In genomic region chr11:102445264-102445890, GRCm38 (mm10) we compare ENCODE assay signal across 8 mouse cellular contexts. TPM values are rescaled to one million over a fixed set of nuclear protein-coding genes. Genes with fewer than 3 reads are reported as not detected.
DNase-seq lines count a peak whose midpoint lies in the region; ATAC-seq and TF ChIP-seq lines count a peak whose summit lies in the region.

No protein-coding gene starts in this region.

- no peaks in the 10 kb centered on the region for H3K9me3 ChIP-seq in forebrain, embryonic 13.5 days (replicated peaks)
- H3K9me3 ChIP-seq in hindbrain, postnatal 0 days (ENCODE audit: low read length), result no peaks in the 10 kb centered on the region
- H3K9me3 ChIP-seq in midbrain, embryonic 13.5 days, result no peaks in the 10 kb centered on the region

- peak overlapping the region; percentile 97 for H3K4me2 ChIP-seq in forebrain, embryonic 13.5 days
- peak overlapping the region; percentile 80 for H3K4me2 ChIP-seq in hindbrain, postnatal 0 days (ENCODE audit: low read depth, low read length)
- peak overlapping the region; percentile 96 for H3K4me2 ChIP-seq in midbrain, embryonic 13.5 days (replicated peaks)

- H3K27ac ChIP-seq in forebrain, embryonic 13.5 days, result peak overlapping the region; percentile 98
- H3K27ac ChIP-seq in hindbrain, postnatal 0 days, result peak overlapping the region; percentile 96
- H3K27ac ChIP-seq in midbrain, embryonic 13.5 days, result peak overlapping the region; percentile 98

- 13% methylated on average over 10 of the region's 10 CpGs for WGBS in forebrain, embryonic 13.5 days
- WGBS in hindbrain, postnatal 0 days, result 12% methylated on average over 10 of the region's 10 CpGs
- WGBS in midbrain, embryonic 13.5 days, result 11% methylated on average over 10 of the region's 10 CpGs

- peak overlapping the region; percentile 99 for H3K9ac ChIP-seq in forebrain, embryonic 13.5 days
- H3K9ac ChIP-seq in hindbrain, postnatal 0 days (replicated peaks; ENCODE audit: low read length), result peak overlapping the region; percentile 99
- peak overlapping the region; percentile 100 for H3K9ac ChIP-seq in midbrain, embryonic 13.5 days (replicated peaks)

- DNase-seq in adrenal gland, adult (ENCODE audit: inconsistent age in 2 of 2, low spot score in 1 of 2), result peak; percentile 24 to 53
- no peak for DNase-seq in adrenal gland, adult 2 months
- peak; percentile 82 for DNase-seq in ES-CJ7 (ENCODE audit: low read depth, low spot score)
- peak; percentile 42 for DNase-seq in hindbrain, postnatal 0 days (ENCODE audit: low spot score)
- no peak for DNase-seq in layer of hippocampus, postnatal 10 days (ENCODE audit: low spot score in 2 of 2)

- ATAC-seq in forebrain, embryonic 13.5 days, result 0 out of 2 replicates have a peak, but pooled peaks have one; percentile 17
- no peak for ATAC-seq in hindbrain, postnatal 0 days
- ATAC-seq in midbrain, embryonic 13.5 days, result peak; percentile 3; the same call in 1 of the 2 replicates
- no peak for ATAC-seq in CD4-positive, CD25-positive, alpha-beta regulatory T cell, adult 4 months

- TF ChIP-seq CTCF in hindbrain, postnatal 0 days (IDR thresholded peaks at IDR 0.05; ENCODE audit: low read depth), result no peak

- H3K4me1 ChIP-seq in forebrain, embryonic 13.5 days, result peaks cover 42% of the 10 kb centered on the region
- H3K4me1 ChIP-seq in hindbrain, postnatal 0 days (ENCODE audit: insufficient read depth, low read length), result peaks cover 21% of the 10 kb centered on the region; the same call in 1 of the 2 replicates
- peaks cover 48% of the 10 kb centered on the region for H3K4me1 ChIP-seq in midbrain, embryonic 13.5 days (replicated peaks)

- peak overlapping the region; percentile 94 for H3K4me3 ChIP-seq in forebrain, embryonic 13.5 days
- peak overlapping the region; percentile 95 for H3K4me3 ChIP-seq in hindbrain, postnatal 0 days (ENCODE audit: low read length)
- peak overlapping the region; percentile 97 for H3K4me3 ChIP-seq in midbrain, embryonic 13.5 days (replicated peaks)

- H3K36me3 ChIP-seq in forebrain, embryonic 13.5 days (ENCODE audit: poor library complexity, severe bottlenecking), result peaks cover 34% of the 10 kb centered on the region
- H3K36me3 ChIP-seq in hindbrain, postnatal 0 days (ENCODE audit: insufficient read depth, low read length), result peaks cover 17% of the 10 kb centered on the region; the same call in 1 of the 2 replicates
- peaks cover 38% of the 10 kb centered on the region for H3K36me3 ChIP-seq in midbrain, embryonic 13.5 days

- peaks cover 19% of the 10 kb centered on the region; the same call in 1 of the 2 replicates for H3K27me3 ChIP-seq in forebrain, embryonic 13.5 days
- H3K27me3 ChIP-seq in hindbrain, postnatal 0 days (ENCODE audit: insufficient read depth, low read length), result no peaks in the 10 kb centered on the region
- H3K27me3 ChIP-seq in midbrain, embryonic 13.5 days, result peaks cover 21% of the 10 kb centered on the region

RNA-seq across cellular contexts. Expression of gene Fam171a2, which starts 2.1 kb away (rescaled TPM):
- total RNA-seq in adrenal gland, adult 2 months (2021), result 1 to 10 TPM; 2.8 to 8.3 TPM
- polyA plus RNA-seq in adrenal gland, adult 2 months (2012; rRNA removed), result 18.1 and 22.9 TPM in 2 replicates
- 8.5 and 9.3 TPM in 2 replicates for polyA plus RNA-seq in forebrain, embryonic 13.5 days (2015; fragmentation: Nextera tagmentation; extraction: Ambion mirVana)
- 546 and 699 TPM in 2 replicates for total RNA-seq in hindbrain, postnatal 0 days (2014; rRNA removed)
- polyA plus RNA-seq in hindbrain, postnatal 0 days (2015; fragmentation: Nextera tagmentation; extraction: Ambion mirVana), result 20.6 and 21.0 TPM in 2 replicates
- polyA plus RNA-seq in midbrain, embryonic 13.5 days (2015; fragmentation: Nextera tagmentation; extraction: Ambion mirVana), result 10.9 and 18.4 TPM in 2 replicates
- not detected for polyA plus RNA-seq in CD4-positive, CD25-positive, alpha-beta regulatory T cell, adult 4 months (2017; shearing (Covaris generic))
- 100 to 1,000 TPM; 115 TPM for total RNA-seq in layer of hippocampus, postnatal 10 days (2021)

RNA-seq across cellular contexts. Expression of gene Grn, which starts 15.3 kb away (rescaled TPM):
- total RNA-seq in adrenal gland, adult 2 months (2021), result 100 to 1,000 TPM; 165 to 211 TPM
- polyA plus RNA-seq in adrenal gland, adult 2 months (2012; rRNA removed), result 251 and 310 TPM in 2 replicates
- polyA plus RNA-seq in forebrain, embryonic 13.5 days (2015; fragmentation: Nextera tagmentation; extraction: Ambion mirVana), result 49.5 and 53.9 TPM in 2 replicates
- total RNA-seq in hindbrain, postnatal 0 days (2014; rRNA removed), result 85.6 and 98.5 TPM in 2 replicates
- polyA plus RNA-seq in hindbrain, postnatal 0 days (2015; fragmentation: Nextera tagmentation; extraction: Ambion mirVana), result 98.4 and 104 TPM in 2 replicates
- polyA plus RNA-seq in midbrain, embryonic 13.5 days (2015; fragmentation: Nextera tagmentation; extraction: Ambion mirVana), result 57.4 and 61.8 TPM in 2 replicates
- 10 to 100 TPM; 23.3 to 51.4 TPM for polyA plus RNA-seq in CD4-positive, CD25-positive, alpha-beta regulatory T cell, adult 4 months (2017; shearing (Covaris generic))
- total RNA-seq in layer of hippocampus, postnatal 10 days (2021), result 10 to 100 TPM; 81.8 to 83.7 TPM

RNA-seq across cellular contexts. Expression of gene Itga2b, which starts 24.5 kb away (rescaled TPM):
- 1 to 10 TPM; 2.5 to 4.1 TPM for total RNA-seq in adrenal gland, adult 2 months (2021)
- polyA plus RNA-seq in adrenal gland, adult 2 months (2012; rRNA removed), result 6.6 TPM in 2 replicates
- polyA plus RNA-seq in forebrain, embryonic 13.5 days (2015; fragmentation: Nextera tagmentation; extraction: Ambion mirVana), result 2.9 and 3.8 TPM in 2 replicates
- 3.5 and 5.6 TPM in 2 replicates for total RNA-seq in hindbrain, postnatal 0 days (2014; rRNA removed)
- 13.7 and 14.2 TPM in 2 replicates for polyA plus RNA-seq in hindbrain, postnatal 0 days (2015; fragmentation: Nextera tagmentation; extraction: Ambion mirVana)
- 4.9 and 6.0 TPM in 2 replicates for polyA plus RNA-seq in midbrain, embryonic 13.5 days (2015; fragmentation: Nextera tagmentation; extraction: Ambion mirVana)
- 1 to 10 TPM in 1 of 2 experiments, under 1 TPM in 1; 0.36 to 1.5 TPM for polyA plus RNA-seq in CD4-positive, CD25-positive, alpha-beta regulatory T cell, adult 4 months (2017; shearing (Covaris generic))
- 1 to 10 TPM; 3.6 to 3.7 TPM for total RNA-seq in layer of hippocampus, postnatal 10 days (2021)

RNA-seq across cellular contexts. Expression of gene Slc25a39, which starts 37.6 kb away (rescaled TPM):
- 100 to 1,000 TPM; 504 to 683 TPM for total RNA-seq in adrenal gland, adult 2 months (2021)
- 1,025 and 1,107 TPM in 2 replicates for polyA plus RNA-seq in adrenal gland, adult 2 months (2012; rRNA removed)
- 157 and 159 TPM in 2 replicates for polyA plus RNA-seq in forebrain, embryonic 13.5 days (2015; fragmentation: Nextera tagmentation; extraction: Ambion mirVana)
- 169 and 194 TPM in 2 replicates for total RNA-seq in hindbrain, postnatal 0 days (2014; rRNA removed)
- 165 and 176 TPM in 2 replicates for polyA plus RNA-seq in hindbrain, postnatal 0 days (2015; fragmentation: Nextera tagmentation; extraction: Ambion mirVana)
- 141 and 154 TPM in 2 replicates for polyA plus RNA-seq in midbrain, embryonic 13.5 days (2015; fragmentation: Nextera tagmentation; extraction: Ambion mirVana)
- polyA plus RNA-seq in CD4-positive, CD25-positive, alpha-beta regulatory T cell, adult 4 months (2017; shearing (Covaris generic)), result 10 to 100 TPM; 44.0 to 44.2 TPM
- 10 to 100 TPM; 74.8 to 80.1 TPM for total RNA-seq in layer of hippocampus, postnatal 10 days (2021)

RNA-seq across cellular contexts. Expression of gene Rundc3a, which starts 52.2 kb away (rescaled TPM):
- total RNA-seq in adrenal gland, adult 2 months (2021), result 10 to 100 TPM; 36.8 to 51.7 TPM
- polyA plus RNA-seq in adrenal gland, adult 2 months (2012; rRNA removed), result 46.3 and 77.5 TPM in 2 replicates
- 93.9 and 94.8 TPM in 2 replicates for polyA plus RNA-seq in forebrain, embryonic 13.5 days (2015; fragmentation: Nextera tagmentation; extraction: Ambion mirVana)
- 310 and 349 TPM in 2 replicates for total RNA-seq in hindbrain, postnatal 0 days (2014; rRNA removed)
- 114 and 125 TPM in 2 replicates for polyA plus RNA-seq in hindbrain, postnatal 0 days (2015; fragmentation: Nextera tagmentation; extraction: Ambion mirVana)
- polyA plus RNA-seq in midbrain, embryonic 13.5 days (2015; fragmentation: Nextera tagmentation; extraction: Ambion mirVana), result 131 and 153 TPM in 2 replicates
- 1 to 10 TPM; 3.3 to 3.5 TPM for polyA plus RNA-seq in CD4-positive, CD25-positive, alpha-beta regulatory T cell, adult 4 months (2017; shearing (Covaris generic))
- 100 to 1,000 TPM; 356 to 431 TPM for total RNA-seq in layer of hippocampus, postnatal 10 days (2021)

Comparison
In these comparisons a context has a peak if more than half of its experiments do, and no peak if none do; other contexts are left out.
1. DNase-seq: peak in adrenal gland, adult (2 of 2), ES-CJ7 (single experiment) and hindbrain, postnatal 0 days (single experiment); none in adrenal gland, adult 2 months (single experiment) and layer of hippocampus, postnatal 10 days (0 of 2).
2. ATAC-seq: peak in forebrain, embryonic 13.5 days (single experiment) and midbrain, embryonic 13.5 days (single experiment); none in hindbrain, postnatal 0 days (single experiment) and CD4-positive, CD25-positive, alpha-beta regulatory T cell, adult 4 months (single experiment).
3. Peak in every context shown above with its lines, with median percentiles within 50 percentile points of each other: H3K27ac ChIP-seq, H3K4me2 ChIP-seq, H3K4me3 ChIP-seq and H3K9ac ChIP-seq.